Mouse (Mus musculus) 416B (cell line): ENCODE data around the gene Cherp.

Source experiments
- DNase-seq: peaks from one replicate; pipeline ENCODE4 v3.0.0; 2011; ENCODE audit warnings: low read depth

Gene Cherp

DNA sequence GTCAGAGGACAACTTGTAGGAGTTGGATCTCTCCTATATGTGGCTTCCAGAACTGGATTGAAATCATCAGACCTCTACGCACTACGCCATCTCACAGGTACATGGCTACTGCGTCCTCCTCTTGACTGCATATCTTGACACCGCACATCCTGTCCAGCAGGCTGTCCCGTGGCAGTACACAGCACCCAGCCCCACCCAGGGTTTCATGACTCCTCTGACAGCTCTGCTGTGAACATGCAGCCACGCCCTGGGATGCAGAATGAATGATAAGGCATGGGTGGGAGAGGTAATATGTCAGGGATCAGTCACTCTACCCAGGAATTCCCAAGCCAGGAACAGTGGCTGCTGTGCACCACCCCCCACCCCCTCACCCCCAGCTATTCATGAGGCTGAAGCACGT lies 61.2 kb downstream of the Cherp start:
- no peak for DNase-seq
